Mouse (Mus musculus) monocyte, adult 2 months (primary cell): ENCODE measurements around the gene Slc12a3.
"Not testable (repeated sequence)": the region's sequence is repeated elsewhere in the genome, so short reads cannot be mapped to it uniquely, and the experiment has no call there.

Experiments
- DNase-seq, 2 experiments: peaks; one replicate each; pipeline ENCODE4 v3.0.0; 2022; ENCODE audit warnings: low spot score in 2 of 2, low read depth in 1 of 2

The Slc12a3 gene

DNA sequence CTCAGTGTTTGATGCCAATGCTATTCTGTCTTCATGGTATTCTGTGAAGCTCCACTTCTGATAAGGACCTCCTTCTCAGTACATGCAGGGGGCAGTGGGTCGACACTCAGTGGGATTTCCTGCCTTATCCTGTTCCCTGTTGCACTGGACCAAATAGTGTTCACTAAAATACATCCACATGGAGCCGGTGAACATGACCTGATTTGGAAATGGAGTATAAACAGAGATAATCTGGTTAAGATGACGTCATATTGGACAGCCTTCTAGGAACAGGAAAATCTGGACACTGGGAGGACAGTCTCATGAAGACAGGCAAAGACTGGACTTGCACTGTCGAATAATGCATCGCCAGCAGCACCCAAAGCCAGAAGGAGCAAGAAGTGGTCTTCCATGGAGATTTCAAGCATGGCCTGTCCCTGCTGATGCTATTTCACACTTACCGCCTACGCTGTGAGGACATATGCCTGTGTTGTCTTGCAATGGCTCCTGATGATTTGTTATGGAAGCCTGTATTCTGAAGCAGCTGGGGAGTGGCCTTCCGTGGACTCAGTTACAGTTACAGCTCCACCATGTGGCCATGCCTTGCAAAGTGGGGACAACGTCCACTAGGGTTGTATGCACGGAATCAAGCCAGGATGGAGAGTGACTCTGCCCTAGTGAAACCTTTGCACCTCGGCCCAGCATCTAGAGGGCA lies 68.1 kb downstream of the Slc12a3 start:
- DNase-seq: no peak

DNA sequence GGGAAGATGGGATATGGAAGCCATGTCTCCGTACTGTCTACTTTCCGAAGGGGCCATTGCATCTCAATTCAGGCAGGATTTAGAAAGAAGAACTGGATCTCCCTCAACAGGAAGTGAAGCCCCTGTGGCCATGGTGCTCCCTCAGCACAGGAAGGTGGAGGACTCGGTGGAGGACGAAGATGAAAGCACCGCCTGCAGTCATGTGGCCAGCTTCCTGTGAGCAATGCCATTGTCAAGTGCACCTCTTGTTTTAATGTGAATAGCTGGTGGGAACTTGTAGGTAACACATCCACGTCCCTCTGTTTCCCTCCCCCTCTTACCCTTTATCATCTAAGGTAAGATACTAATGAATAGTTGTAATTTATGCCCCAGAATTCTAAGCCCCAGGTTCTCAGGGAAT lies 69.6 kb downstream of the Slc12a3 start:
- DNase-seq: no peak

DNA sequence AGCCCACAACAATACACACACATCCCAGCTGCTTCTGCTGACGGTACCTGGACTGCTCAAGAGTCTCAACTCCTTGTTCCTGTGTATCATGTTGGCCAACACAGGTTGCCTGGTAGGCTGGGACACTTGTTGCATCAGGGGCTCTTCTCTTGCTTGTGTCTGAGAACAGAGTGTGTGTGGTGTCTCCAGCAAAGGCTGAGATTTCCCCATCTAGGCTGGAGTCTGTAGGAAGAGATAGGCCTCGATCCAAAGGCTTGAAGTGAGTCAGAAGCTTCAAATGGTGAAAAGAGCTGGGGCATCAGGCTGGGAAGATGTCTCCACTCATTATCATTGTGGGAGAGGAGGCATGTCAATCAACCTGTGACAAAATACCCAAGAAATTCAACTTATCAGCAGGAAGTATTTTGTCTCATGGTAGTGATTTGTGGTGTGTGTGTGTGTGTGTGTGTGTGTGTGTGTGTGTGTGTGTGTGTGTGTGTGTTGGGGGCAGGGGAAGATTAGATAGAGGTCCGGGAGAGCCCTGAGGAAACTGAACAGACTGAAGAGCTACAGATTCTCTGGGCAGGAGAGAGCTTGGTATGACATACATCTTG lies 70.5 kb downstream of the Slc12a3 start:
- no peak for DNase-seq

DNA sequence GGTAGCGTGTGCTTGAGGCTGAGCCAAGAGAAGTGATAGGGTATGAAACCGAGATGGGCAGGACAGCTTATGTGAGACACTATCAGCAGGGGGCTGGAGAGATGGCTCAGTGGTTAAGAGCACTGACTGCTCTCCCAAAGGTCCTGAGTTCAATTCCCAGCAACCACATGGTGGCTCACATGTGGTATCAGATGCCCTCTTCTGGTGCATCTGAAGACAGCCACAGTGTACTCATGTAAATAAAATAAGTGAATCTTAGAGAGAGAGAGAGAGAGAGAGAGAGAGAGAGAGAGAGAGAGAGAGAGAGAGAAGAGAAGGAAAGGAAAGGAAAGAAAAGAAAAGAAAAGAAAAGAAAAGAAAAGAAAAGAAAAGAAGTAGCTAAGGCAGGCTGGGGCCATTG lies 71.0 kb downstream of the Slc12a3 start:
- not testable (repeated sequence) for DNase-seq

DNA sequence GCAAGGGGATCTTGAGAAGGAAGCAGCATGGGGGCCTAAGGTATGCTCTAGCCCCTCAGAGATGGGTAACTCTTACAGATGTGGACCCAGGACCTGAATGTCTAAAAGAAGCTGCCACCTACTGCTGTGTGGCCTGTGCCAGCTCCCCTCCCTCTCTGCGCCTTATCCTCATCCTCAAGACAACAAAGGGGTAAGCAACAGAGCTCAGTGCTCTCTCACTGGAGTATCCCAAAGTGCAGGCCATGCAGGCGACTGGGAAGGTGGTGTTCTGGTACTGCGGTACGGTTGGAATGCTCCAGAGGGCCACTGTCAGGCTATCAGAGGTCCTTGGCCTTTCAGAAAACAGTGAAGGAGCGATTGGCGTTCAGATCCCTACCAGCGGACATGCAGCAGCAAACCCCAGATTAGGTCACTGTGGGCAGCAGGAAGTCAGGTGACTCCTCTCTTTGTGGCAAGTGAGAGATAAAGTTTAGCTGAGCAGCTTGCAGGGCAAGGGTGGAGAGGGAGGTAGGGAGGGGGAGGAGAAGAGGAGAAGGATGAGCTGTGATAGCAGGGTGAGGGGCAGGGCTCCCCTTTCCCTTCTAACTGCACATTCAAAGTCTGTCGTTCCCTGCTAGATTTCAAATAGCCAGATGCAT lies 79.6 kb downstream of the Slc12a3 start:
- DNase-seq: no peak

DNA sequence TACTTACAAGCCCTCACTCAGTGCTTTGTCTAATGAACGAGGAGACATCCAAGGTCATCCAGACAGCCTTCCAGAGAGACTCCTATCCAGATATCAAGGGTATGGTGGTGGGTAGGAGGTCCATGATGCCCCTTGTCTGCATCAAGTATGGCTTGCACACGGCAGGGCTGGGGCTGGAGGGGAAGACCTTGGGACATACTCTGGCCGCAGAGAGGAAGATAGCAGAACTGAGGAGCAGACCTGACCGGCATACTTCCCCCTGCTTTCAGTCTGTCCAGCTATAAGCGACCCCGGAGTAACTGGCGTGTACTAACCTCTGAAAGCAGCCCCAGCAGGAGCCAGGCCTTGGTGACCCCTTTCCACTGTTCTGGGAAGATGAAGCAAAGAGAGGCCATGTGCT lies 80.5 kb downstream of the Slc12a3 start:
- no peak for DNase-seq

DNA sequence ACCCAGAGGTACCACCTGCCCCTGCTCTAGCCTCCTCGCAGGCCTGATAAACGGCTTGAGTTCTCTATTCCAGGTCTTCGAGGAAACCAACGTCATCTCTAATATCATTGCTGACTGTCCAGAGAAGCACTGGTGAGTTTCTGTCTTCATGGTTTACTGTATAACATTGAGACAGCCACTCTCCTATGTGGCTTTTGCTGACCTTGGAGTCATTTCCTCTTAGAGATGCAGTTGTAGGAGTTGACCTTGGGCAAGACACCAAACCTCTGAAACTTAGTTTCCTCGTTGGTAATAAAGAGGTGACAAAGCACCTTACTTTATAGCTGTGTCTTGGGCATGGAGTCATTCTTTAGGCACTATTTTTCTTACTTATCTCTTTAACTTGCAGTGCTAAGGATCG lies 83.5 kb downstream of the Slc12a3 start:
- no peak for DNase-seq

DNA sequence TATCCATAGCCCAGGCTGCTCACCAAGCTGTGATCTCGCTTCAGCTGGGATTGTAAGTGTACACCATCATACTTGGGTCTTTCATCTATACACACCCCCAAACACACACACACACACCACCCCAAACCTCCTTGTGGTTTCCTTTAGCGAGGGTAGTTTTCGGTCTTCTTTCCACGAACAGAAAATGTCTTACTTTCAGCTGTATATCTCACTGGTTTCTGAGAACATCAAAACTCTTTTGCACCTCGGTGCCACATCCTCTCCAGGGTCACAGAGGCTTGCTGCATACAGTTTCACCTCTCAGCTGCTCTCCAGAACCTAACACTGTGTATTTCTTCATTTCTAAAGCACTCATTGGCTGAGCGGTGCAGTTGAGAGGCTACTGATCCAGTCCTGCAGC lies 84.5 kb downstream of the Slc12a3 start:
- no peak for DNase-seq

DNA sequence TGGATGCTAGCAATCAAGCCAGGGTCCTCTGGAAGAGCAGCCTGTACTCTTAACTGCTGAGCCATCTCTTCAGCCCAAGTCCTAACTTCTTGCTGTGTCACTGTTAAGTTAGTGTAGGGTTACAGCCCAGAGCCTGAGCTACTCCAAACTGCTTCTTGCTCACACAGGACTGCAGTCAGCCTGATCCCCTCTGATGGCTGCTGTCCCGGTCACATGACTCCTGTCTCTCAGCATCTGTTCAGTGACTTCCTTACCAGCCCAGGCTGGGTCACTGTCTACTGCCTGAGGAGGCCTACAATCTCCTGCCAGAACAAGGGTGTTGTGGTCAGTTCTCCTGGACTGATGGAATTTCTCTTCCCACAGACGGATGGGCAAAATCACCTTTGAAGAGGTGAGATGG lies 86.2 kb downstream of the Slc12a3 start:
- no peak for DNase-seq
